Mouse (Mus musculus): ENCODE results near the gene Cacna1d.

Gene Cacna1d

GRCm38 (mm10) chr14:30217124-30217523 is 274.1 kb downstream of the Cacna1d start:
- no peak for DNase-seq (ENCODE audit: low spot score in 2 of 2)

GRCm38 (mm10) chr14:30208156-30208555 is 283.1 kb downstream of the Cacna1d start:
- DNase-seq (ENCODE audit: low spot score in 2 of 2), result no peak

- DNase-seq (ENCODE audit: low spot score in 2 of 2), result no peak
Observed at GRCm38 (mm10) chr14:30205821-30206220, 285.4 kb downstream of the Cacna1d start.

GRCm38 (mm10) chr14:30204526-30204925 is 286.7 kb downstream of the Cacna1d start:
- DNase-seq (ENCODE audit: low spot score in 2 of 2), result no peak

- peak in 1 of 2 experiments; percentile 0 for DNase-seq (ENCODE audit: low spot score in 2 of 2)
Observed at GRCm38 (mm10) chr14:30200310-30200709, 290.9 kb downstream of the Cacna1d start.

- DNase-seq (ENCODE audit: low spot score in 2 of 2), result peak in 1 of 2 experiments; percentile 2
Observed at GRCm38 (mm10) chr14:30198882-30199281, 292.4 kb downstream of the Cacna1d start.

- no peak for DNase-seq (ENCODE audit: low spot score in 2 of 2)
Observed at GRCm38 (mm10) chr14:30198116-30198515, 293.1 kb downstream of the Cacna1d start.

GRCm38 (mm10) chr14:30196959-30197358 is 294.3 kb downstream of the Cacna1d start:
- DNase-seq (ENCODE audit: low spot score in 2 of 2), result peak in 1 of 2 experiments; percentile 1

- peak; percentile 21 to 50 for DNase-seq (ENCODE audit: low spot score in 2 of 2)
Observed at GRCm38 (mm10) chr14:30196235-30196634, 295.0 kb downstream of the Cacna1d start.

- DNase-seq (ENCODE audit: low spot score in 2 of 2), result no peak
Observed at GRCm38 (mm10) chr14:30190308-30190971, 300.8 kb downstream of the Cacna1d start.

GRCm38 (mm10) chr14:30185616-30186274 is 305.5 kb downstream of the Cacna1d start:
- no peak for DNase-seq (ENCODE audit: low spot score in 2 of 2)

GRCm38 (mm10) chr14:30184445-30185152 is 306.7 kb downstream of the Cacna1d start:
- DNase-seq (ENCODE audit: low spot score in 2 of 2), result peak in 1 of 2 experiments; percentile 0

- DNase-seq (ENCODE audit: low spot score in 2 of 2), result no peak
Observed at GRCm38 (mm10) chr14:30184013-30184412, 307.2 kb downstream of the Cacna1d start.

GRCm38 (mm10) chr14:30182624-30183524 is 308.4 kb downstream of the Cacna1d start:
- DNase-seq (ENCODE audit: low spot score in 2 of 2), result no peak

GRCm38 (mm10) chr14:30178306-30178705 is 312.9 kb downstream of the Cacna1d start:
- DNase-seq (ENCODE audit: low spot score in 2 of 2), result no peak

- DNase-seq (ENCODE audit: low spot score in 2 of 2), result no peak
Observed at GRCm38 (mm10) chr14:30177850-30178249, 313.4 kb downstream of the Cacna1d start.

GRCm38 (mm10) chr14:30175362-30175761 is 315.9 kb downstream of the Cacna1d start:
- no peak for DNase-seq (ENCODE audit: low spot score in 2 of 2)

GRCm38 (mm10) chr14:30172821-30173755 is 318.2 kb downstream of the Cacna1d start:
- no peak for DNase-seq (ENCODE audit: low spot score in 2 of 2)

GRCm38 (mm10) chr14:30171593-30171992 is 319.7 kb downstream of the Cacna1d start:
- DNase-seq (ENCODE audit: low spot score in 2 of 2), result no peak

GRCm38 (mm10) chr14:30171008-30171407 is 320.2 kb downstream of the Cacna1d start:
- DNase-seq (ENCODE audit: low spot score in 2 of 2), result no peak

Data from frontal cortex, postnatal 14 days (tissue).